9 mouse cellular contexts compared by ENCODE assay signal in the genomic region with DNA sequence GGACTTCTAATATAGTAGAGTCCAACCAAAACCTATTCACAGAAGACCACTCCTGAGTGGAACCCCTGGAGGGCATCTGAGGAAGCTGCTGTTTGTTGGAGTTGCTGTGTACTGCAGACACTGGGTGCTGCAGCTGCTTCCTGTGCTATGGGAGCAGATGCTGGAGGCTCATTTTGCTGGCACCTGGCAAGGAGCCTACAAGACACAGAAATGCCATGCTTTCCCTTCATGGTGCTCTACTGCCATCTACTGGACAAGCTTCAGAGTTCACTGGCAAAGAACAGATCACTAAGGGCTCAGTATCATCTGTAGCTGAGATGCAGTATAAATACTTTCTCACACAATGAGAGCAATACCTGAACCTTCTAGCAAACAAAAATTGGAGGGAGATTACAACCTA. TPM values are rescaled to one million over a fixed set of nuclear protein-coding genes. Genes with fewer than 3 reads are reported as not detected.
DNase-seq lines count a peak whose midpoint lies in the region; ATAC-seq lines count a peak whose summit lies in the region.
"Not testable (repeated sequence)": the region's sequence is repeated elsewhere in the genome, so short reads cannot be mapped to it uniquely, and the experiment has no call there.
"Had no signal": no experiment of that assay in that cellular context is flagged by ENCODE, and none has a peak within 500 bp of the region (broad histone marks: within the 10 kb centered on the region; RNA-seq: fewer than 3 reads in every experiment).

No protein-coding gene starts in this region.

- peak; percentile 88 for ATAC-seq in hindbrain, embryonic 14.5 days (ENCODE audit: low FRiP score)

- H3K9me3 ChIP-seq in hindbrain, embryonic 14.5 days (ENCODE audit: control insufficient read depth, low read length): not testable (repeated sequence)

- not testable (repeated sequence) for H3K4me1 ChIP-seq in hindbrain, embryonic 14.5 days (replicated peaks; ENCODE audit: control insufficient read depth, insufficient read depth, low read length)

- H3K4me2 ChIP-seq in hindbrain, embryonic 14.5 days (replicated peaks): not testable (repeated sequence)

- not testable (repeated sequence) for H3K36me3 ChIP-seq in hindbrain, embryonic 14.5 days (replicated peaks; ENCODE audit: control insufficient read depth, insufficient read depth)

- not testable (repeated sequence) for H3K9ac ChIP-seq in hindbrain, embryonic 14.5 days

- DNase-seq in NIH3T3 (ENCODE audit: low read depth): peak; percentile 91
- DNase-seq in cerebellum, adult 9-10 months: peak; percentile 82
- DNase-seq in frontal cortex, adult 2 months (ENCODE audit: extremely low spot score in 1 of 2, low spot score in 1 of 2): peak; percentile 65 to 95
- DNase-seq in hindbrain, embryonic 14.5 days (ENCODE audit: low spot score): peak; percentile 95
- DNase-seq in layer of hippocampus, adult 9-10 months (ENCODE audit: low spot score): peak; percentile 75
- DNase-seq in lung, postnatal 10 days: peak; percentile 84
- DNase-seq in ovary, postnatal 36 days (ENCODE audit: low spot score): peak; percentile 47
- DNase-seq in thymus, postnatal 10 days (ENCODE audit: low spot score in 2 of 2): peak; percentile 51 to 82

- not testable (repeated sequence) for H3K4me3 ChIP-seq in hindbrain, embryonic 14.5 days (replicated peaks; ENCODE audit: low read length)

- H3K27ac ChIP-seq in hindbrain, embryonic 14.5 days: not testable (repeated sequence)

- H3K27me3 ChIP-seq in hindbrain, embryonic 14.5 days (ENCODE audit: control insufficient read depth, insufficient read depth, low read length): not testable (repeated sequence)

RNA-seq across cellular contexts. Expression of a gene that starts 16.1 kb away (rescaled TPM):
- polyA plus RNA-seq in frontal cortex, adult 2 months (2012; rRNA removed): not detected in 2 replicates
- polyA plus RNA-seq in hindbrain, embryonic 14.5 days (2014; fragmentation: Nextera tagmentation; extraction: Ambion mirVana): not detected in 2 replicates
- polyA plus RNA-seq: gonadal fat pad, adult 2 months had no signal

RNA-seq across cellular contexts. Expression of a gene that starts 23.2 kb away (rescaled TPM):
- not detected in 2 replicates for polyA plus RNA-seq in frontal cortex, adult 2 months (2012; rRNA removed)
- not detected in 2 replicates for polyA plus RNA-seq in hindbrain, embryonic 14.5 days (2014; fragmentation: Nextera tagmentation; extraction: Ambion mirVana)
- polyA plus RNA-seq: gonadal fat pad, adult 2 months had no signal

RNA-seq across cellular contexts. Expression of a gene that starts 48.1 kb away (rescaled TPM):
- 20.8 and 21.9 TPM in 2 replicates for polyA plus RNA-seq in frontal cortex, adult 2 months (2012; rRNA removed)
- 35.0 and 39.8 TPM in 2 replicates for polyA plus RNA-seq in hindbrain, embryonic 14.5 days (2014; fragmentation: Nextera tagmentation; extraction: Ambion mirVana)
